Mouse (Mus musculus): ENCODE results near the gene Rab36. TPM values are rescaled to one million over a fixed set of nuclear protein-coding genes. Genes with fewer than 3 reads are reported as not detected.
"Not testable (repeated sequence)": the region's sequence is repeated elsewhere in the genome, so short reads cannot be mapped to it uniquely, and the experiment has no call there.

The Rab36 gene
- 10 to 100 TPM; 30.4 to 32.2 TPM for total RNA-seq (2021)

DNA sequence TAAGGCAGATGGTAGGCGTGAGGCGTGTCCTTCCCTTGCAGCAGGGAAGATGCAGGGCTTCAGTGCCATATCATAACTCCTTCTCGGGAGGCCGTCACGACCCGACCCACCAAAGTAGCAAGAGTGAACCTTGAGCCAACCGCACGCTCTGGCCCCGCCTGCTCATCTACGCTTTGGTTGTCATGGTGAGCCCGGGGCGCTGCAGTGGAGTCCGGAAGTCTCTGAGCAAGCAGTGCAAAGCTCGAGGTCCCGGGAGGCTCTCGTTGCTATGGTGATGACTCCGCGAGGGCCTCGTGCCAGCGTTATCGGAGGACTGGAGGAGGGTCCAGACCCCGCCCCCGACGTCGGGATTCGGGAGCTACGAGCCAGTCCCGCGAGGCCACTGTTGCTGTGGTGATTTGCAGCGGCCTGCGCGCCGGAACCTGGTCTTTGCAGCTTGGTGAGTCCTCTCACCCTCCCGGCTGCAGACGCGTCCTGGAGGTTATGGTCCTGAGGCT lies at the start of gene Rab36:
Rab36 (plus strand) TSS at position 176 of the 497 bp plus-strand sequence.
- peak; percentile 90 to 94 for DNase-seq

DNA sequence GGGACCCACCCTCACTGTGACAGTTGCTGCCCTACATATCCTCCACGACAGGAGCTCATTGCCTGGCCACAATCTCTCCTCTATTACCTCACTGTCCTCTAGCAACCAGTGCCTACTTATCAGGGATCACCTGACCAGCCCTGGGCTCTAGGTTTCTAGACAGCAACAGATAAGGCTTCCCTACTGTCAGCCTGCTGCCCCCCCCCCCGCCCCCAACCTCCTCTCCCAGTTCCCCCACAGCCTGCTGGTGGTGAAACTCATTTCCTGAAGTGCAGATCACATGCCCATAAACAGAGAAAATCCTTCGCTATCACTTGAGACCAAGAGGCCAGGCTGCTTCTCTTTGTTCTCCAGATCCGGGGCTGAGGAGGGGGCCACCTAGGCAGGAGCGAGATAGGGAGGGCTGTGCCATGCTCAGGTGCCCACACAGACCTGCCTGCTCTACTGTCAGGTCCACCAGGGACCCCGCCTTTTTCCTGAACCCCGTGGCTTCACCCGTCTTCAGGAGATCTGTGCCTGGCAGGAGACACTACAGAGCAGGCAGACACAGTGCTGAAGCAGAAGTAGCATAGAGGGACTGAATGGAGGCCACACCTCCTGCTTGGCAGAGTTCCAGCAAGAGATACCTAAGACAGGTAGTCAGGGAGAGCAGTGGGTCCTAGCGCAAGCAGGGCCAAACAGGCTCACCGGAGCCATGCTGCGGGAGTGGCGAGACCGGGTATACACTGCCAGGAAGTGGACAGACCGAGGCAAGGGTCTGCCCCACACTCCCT lies 49.0 kb upstream of the Rab36 start:
- DNase-seq = no peak

DNA sequence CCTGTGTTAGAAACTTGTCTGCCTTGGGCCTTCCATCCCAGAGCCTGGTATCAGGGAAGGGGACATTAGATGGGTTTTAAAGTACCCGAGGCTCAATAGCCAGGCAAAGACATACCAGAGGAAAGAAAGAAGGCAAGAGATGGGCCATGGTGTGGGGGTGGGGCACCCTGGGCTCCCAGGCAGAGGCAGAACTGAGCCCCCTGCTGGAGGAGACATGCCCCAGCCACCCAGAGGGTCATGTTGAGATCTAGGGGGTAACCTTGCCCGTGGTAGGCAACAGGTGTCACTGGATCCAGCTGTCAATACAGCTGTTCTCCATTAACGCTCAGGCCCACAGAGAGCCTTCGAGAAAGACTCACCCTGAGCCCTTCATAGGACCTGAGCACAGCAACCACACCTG lies 47.0 kb upstream of the Rab36 start:
- DNase-seq = no peak

DNA sequence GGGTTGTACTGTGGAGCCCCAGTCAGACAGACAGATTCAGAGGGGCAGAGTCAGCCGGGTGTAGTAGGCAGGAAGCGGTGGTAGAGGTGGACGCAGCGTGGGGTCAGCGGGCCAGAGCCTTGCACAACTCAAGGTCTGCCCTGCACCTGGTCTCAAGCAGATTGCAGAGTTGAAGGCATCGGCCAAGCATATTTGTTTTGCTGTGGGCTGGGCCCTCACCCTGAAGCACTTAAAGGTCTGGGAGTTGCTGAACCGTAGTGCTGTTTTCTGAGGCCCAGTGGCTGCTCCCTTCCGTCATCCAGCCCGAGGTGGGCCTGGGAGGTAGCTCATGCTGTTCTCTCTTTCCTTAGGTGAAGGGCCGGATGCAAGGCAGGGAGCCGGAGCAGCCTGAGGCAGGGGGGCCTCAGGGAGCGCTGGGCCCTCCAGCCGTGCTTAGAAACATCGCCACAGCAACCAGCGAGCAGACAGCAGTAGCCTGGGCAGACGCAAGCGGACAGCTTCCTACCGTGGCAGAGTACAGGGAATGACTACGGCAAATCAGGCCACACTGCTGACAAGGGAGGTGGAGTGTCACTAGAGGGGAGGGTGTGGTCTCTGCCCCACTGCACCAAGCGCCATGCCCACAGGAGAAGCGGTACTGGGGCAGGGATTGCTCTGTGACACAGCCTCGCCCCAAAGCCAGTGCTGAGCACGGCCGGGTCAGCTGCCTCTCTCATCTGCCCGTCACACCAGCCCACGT lies 46.1 kb upstream of the Rab36 start:
- no peak for DNase-seq

DNA sequence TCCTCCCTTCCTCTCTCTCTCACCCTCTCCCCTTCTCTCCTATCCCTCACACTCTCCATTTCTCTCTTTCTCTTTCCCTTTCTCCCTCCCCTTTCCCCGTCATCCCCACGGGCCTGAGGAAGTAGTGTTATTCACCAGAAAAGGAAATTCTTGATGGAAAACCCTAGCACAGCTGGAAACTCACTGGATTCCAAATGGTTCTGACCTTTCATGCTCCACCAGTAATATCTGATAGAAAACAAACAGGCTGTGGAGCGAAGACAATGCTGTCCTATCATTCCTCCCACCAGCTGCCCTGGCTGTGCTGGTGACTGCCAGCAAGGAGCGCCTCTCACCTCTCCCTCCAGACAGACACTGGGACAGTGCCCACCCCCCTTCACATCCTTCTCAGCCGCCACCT lies 42.0 kb upstream of the Rab36 start:
- no peak for DNase-seq

DNA sequence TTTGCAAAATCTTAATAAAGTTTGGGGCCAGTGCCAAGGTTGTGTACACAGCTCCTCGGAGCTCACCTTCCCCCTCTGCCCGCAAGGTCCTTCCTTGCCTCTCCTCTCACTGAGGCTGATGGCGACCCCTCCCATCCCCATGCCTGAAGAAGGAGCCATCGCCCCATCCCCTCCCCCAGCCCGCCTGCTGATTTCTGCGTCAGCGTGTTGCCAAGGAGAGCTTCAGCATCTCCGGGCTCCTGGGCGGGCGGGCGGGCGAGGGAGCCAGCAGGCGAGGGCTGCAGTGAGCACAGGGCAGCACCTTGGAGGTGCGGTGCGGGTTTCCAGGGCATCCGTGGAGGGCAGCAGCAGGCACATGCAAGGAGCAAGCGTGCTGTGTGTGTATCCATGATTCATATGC lies 41.5 kb upstream of the Rab36 start:
- DNase-seq = peak in 1 of 2 experiments; percentile 28

DNA sequence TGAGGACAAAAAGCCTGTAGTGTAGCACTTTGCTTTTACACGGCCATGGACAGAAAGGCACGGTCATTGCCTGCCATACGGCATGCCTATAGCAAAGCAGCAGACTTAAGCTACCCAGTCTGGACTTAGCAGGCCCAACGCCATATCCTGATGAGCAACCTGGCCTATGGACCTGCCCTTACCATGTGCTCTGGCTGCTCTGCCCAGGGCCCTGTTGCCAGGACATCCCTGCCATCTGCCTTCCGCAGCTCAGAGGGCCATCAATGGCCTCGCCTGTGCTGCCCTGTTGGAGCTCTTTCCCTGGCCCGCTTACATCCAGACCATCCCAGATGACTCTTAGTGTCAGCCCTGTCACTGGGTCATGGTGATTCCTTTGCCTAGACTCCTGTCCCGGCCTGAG lies 35.5 kb upstream of the Rab36 start:
- no peak for DNase-seq

DNA sequence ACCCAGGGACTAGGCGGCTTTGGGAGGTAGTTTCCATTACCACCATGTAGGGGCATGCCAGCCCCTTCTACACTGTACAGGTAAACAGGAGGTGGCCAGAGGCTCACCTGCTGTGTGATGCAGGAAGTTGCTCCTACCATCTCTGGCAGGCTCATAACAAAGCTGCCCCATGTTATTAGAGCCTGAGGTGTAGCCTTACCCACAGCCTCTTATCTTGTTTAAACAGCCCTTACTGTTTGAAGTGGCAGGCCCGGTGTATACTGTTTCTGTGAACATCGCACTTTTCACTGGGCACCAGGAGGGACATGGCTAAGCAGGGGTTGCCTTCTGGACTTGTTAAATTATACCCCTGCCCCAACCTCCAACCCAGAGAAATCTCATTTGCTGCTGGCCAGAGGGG lies 32.8 kb upstream of the Rab36 start:
- DNase-seq = no peak

DNA sequence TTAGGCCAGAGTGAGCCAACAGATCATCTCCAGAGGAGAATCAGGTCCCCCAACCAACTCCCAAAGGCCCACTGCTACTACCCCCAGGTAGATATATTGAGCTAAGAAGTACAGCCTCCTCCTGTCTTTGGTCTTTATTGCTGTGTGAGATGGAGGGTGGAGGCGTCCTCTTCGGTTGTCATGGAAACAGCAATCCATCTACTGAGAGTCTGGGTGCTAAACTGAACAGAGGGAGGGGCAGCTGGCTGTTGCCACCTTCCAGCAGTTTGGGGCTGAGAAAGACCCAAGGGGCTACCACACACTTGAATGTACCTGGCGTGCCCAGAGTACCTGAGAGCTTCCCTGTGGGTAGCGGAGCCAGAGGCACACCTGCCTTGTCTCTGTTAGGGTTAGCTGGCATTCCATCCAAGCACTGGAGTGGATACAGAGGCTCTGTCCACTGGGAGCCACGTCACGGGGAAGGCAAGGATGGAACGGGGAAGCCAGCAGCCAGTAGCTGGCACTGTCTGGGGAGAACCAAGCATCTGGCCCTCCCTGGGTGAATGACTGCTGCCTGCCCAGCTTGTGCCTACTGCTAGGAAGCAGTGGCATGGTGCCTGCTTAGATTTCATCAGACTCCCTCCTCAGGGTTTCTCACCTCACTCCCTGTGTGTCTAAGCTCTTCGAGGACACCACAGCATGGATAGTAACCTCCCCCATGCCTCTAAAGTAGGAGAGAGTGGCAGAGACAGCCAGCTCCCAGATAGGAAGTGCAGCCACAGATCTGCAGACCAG lies 29.8 kb upstream of the Rab36 start:
- peak in 1 of 2 experiments; percentile 41 for DNase-seq

DNA sequence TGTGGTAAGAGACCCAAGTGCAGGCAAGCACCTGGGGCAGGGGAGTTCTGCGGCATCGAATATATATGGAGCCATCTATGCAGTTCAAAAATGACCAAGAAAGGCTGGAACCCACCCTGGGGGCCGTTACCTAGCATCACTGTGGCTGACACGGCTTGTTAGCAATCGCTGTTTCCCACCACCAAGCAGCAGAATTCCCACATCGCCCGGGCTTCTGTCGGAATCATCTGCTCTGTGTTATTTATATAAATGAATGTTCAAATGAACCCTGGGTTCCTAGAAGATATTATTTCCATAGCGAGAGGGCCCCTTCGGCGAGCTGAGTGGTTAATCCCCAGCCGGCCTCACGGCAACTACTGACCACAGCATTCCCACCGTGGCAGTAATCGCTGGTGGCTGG lies 26.2 kb upstream of the Rab36 start:
- DNase-seq = peak; percentile 26 to 34

DNA sequence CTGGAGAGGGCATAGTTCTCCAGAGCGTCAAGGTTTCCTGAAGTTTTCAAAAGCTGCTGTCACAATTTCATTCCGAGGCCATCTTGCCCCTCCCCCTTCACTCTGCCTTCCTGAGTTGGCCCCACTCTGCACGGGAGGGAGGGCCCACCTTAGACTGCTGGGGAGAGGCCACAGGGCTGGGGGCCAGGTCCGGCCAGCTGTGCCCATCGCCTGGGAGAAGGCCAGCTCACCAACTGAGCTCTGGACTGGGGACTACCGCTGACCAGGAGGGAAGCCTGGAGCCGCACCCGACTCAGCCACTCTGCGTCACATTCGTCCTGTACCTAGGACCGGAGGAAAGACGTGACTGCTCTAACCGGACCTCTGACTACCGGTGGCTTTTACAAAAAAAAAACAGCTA lies 21.4 kb upstream of the Rab36 start:
- DNase-seq = no peak

DNA sequence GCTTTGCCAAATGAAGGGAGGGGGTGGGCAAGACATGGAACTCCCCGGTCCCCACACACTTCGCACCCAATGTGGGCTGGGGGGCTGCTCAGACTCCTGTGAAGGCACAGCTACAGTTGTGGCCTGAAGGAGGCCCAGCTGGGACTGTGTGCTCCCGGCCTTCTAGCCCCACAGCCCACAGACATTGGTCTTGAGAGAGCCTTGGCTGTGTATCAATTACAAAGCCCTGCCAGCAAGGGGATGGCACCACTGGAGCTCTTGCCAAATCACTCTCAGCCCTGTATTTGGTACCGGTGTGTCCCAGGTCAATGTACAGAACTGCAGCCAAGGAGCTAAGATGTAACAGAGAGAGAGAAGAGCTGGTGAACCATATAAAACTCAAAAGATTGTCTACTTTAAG lies 20.4 kb upstream of the Rab36 start:
- no peak for DNase-seq

DNA sequence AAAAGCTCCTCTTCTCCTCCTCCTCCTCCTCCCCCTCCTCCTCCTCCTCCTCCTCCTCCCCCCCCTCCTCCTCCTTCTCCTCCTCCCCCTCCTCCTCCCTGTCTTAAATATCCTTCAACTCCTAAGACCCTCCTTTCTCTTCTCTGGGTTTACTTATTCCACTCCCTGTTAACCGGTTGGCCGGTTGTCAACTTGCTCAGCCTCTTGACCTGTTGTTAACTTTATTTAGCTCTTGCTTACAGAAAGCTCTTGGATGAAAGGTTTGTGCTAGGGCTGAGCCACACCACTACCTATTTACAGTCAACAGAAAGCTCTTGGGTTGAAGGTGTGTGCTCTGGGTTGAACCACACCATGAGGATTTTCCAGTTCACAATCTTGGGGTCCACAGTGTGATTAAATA lies 16.6 kb upstream of the Rab36 start:
- no peak for DNase-seq

DNA sequence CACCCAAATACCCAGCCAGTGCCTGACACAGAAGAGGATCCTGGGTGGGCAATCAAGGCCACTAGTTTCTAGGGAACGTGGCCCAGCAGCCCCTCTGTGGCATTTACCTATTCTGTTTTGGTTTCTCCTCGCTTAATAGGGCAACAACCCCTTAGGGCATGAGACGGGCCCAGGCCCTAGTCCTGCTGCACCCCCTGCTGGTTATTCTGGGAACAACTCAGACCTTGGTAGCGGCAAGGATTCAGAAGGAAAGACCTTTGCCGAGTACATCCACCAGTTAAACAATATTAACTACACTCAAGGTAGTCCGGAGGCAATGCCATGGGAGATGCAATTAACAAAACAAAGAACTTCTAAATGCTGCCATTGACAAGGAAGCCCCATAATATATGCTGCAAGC lies 15.7 kb upstream of the Rab36 start:
- peak; percentile 71 to 85 for DNase-seq

DNA sequence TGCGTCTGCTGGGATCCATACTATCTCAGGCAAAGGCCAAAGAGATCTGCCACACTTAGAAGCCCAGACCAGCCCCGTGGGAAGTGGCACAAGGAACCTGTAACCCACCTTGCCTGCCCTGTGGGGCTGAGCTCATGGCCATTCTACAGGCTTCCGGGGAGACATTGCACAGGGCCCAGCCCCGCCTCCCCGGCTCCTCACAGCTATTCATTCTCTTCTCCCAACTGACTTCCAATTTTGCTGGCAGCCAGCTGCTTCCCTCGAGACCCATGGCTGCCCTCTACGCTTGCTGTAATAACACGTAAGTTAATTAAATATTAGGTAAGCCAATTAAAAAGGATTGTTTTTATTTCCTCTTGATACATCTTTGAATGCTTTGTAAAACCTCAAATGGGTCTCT lies 10.4 kb upstream of the Rab36 start:
- DNase-seq = no peak

DNA sequence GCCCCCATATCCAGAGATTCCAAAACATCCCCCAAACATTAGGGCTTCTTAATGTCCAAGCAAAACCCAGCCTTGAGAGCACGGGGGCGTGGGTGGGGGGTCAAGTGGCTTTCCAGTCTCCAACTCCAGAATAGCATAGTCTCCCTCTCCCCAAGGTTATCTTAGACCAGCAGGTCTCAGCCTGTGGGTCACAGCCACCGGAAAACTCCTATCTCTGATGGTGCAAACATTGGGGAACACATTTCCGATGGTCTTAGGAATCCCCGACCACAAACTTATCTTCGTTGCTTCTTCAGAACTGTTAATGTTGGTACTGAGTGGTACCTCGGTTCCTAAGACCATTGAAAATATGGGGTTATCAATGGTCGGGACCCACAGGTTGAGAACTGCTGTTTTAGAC lies 8.1 kb upstream of the Rab36 start:
- DNase-seq = no peak

DNA sequence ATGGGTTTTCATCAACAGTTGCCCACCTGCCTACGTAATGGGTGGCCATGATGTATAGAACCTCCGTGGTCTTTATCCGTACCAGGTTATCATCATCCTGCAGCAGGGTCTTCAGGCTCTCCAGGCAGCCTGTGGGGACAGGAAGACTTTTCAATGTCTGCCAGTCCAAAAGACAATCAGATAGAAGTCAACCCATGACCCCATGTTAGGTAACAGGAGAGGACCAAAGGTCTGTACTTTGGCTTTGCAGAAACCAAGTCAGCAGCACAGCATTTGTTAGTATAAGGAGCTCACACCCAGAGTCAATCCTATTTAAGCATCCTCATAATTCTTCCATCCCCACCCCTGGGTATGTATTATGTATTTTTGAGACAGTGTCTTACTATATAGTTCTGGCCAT lies 7.2 kb upstream of the Rab36 start:
- no peak for DNase-seq

DNA sequence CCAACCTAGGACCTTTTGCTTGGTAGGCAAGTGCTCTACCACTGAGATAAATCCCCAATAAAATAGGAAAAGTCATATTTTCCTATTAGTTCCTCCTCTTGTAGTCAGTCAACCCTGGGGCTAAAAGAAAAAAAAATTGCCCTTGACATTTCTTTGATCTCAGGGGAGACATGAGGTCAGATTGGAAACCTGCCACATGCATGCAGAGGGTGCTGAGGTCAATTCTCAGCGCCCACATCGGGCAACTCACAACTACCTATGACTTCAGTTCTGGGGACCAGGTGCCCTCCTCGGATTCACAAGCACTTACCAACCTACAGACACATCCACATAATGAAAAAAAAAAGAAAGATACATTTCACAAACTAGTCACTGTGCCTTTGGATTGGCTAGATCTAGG lies 6.6 kb upstream of the Rab36 start:
- DNase-seq = no peak

DNA sequence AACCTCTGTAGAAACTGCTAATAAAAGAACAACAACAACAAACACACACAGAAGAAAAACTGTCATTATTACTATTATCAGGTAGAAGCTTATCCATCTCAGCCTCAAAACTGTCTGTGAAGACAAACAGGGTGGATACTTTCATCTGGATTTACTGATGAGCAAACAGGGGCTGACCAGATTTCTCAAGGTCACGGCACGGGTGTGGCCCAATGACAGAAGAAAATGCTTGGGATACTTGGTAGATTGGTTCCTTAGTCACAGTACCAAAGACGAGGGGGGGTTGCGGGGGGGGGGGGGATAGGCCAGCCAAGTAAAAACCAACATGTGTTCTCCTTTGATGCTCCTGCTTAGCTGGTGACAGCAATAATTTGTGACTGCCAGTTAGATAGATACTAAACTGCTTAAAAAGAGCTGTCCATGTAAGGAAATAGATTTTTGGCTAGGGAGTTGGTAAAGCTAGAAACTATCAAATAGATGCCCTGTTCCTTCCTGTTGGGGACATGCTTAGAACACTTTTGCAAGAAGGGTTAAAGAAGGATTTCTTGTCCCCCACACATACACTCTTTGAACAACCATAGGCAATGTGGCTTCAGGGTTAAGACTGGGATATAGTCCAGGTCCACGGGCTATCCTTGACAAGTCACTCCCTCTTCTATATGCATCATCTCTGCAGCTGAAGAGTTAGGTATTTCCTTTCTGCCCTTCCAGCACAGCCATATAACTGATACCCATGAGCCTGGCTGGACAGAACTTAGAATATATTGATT lies 5.3 kb upstream of the Rab36 start:
- no peak for DNase-seq

DNA sequence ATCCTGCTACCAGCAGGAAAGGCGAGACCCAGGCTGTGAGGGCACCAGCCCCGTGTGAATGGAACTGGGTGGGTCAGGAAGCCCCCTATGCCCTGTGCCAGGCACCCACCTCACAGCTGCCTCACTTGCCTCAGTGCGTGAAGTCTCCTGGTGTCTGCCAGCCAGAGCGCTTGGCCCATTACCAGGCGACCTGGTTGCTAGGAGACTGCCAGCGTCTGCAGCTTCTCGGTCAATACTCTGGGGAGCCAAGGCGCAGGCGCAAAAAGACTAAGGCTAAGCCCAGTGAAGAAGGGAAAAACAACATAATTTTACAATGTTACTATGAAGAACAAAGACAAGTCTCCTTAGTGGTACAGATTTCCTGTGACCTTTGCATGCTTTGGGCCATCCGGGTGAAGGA lies 4.5 kb upstream of the Rab36 start, which contains the start of gene Rsph14:
Rsph14 (minus strand) TSS at position 192 of the 400 bp plus-strand sequence.
- peak; percentile 82 for DNase-seq

DNA sequence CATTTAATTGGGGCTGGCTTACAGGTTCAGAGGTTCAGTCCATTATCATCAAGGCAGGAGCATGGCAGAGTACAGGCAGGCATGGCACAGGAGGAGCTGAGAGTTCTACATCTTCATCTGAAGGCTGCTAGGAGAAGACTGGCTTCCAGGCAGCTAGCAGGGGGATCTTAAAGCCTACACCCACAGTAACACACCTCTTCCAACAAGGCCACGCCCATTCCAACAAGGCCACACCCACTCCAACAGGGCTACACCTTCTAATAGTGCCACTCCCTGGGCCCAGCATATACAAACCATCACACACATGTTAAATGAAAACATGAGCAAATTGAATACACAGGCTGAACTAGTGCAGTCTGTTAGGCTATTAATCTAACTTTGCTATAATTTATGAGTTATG lies 5.2 kb downstream of the Rab36 start:
- not testable (repeated sequence) for DNase-seq

DNA sequence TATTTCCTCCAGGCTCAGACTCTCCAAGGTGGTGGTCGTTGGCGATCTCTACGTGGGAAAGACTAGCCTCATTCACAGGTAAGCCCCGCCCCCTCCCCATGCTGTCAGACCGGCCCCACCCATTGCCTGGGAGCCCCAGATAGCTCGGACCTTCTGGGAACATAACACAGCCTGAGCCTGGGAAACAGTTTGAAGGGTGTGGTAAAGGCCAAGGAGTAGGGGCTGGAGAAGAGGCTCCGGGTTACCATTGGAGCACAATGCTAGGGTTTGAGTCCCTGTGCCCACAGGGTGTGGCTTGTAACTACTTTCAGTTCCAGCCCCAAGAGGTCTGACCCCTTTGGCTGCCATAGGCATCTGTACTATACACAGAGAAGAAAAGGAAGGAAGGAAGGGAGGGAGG lies 7.6 kb downstream of the Rab36 start:
- DNase-seq = no peak
